Mouse (Mus musculus): Measurements from ENCODE around the gene Srxn1. TPM values are rescaled to one million over a fixed set of nuclear protein-coding genes. Genes with fewer than 3 reads are reported as not detected.

Gene Srxn1
- total and polyA plus RNA-seq, 2 experiments from 2014 or later, result 24.5 to 24.8 TPM

DNA sequence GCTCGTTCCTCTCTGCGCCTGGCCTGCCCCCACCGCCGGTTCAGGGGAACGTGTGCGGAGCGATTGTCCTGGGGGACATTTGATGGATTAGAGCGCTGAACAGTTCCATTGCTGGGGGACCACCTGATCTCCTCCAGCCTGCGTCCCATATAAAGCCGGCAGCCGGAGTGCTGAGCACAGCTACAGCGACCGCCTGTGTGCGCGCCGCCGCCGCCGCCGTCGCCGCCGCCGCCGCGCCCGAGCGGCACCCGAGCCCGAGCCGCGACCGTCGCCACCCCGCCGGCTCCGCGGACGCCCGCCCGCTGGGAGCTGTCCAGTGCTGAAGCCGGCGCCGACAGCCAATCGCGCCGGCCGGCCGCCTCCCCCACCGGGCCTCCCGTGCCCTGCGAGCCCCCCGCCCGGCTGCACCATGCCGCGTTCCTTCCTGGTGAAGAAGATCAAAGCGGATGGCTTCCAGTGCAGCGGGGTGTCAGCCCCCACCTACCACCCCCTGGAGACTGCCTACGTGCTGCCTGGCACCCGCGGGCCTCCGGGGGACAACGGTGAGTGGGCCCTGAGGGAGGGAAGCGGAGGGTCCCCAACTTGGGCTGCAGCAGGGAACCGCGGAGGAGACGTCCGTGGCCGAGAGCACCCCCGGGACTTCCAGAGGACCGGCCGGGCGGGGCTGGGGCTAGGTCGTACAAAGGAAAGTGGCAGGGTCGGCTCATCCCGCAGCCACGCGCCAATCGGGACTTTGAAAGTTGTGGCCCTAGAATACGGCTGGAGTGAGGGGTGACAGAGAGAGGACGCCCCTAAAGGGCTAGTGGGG, 23.5 kb upstream of the Srxn1 start:
- TF ChIP-seq CTCF (IDR thresholded peaks at IDR 0.05), result no peak
- Histone ChIP-seq H3K4me1 (ENCODE audit: insufficient read depth, low read length) (peaks cover 31% of the 10 kb centered on the region), H3K9ac (replicated peaks; ENCODE audit: low read length, poor library complexity, severe bottlenecking) (peak overlapping the region; percentile 75)

DNA sequence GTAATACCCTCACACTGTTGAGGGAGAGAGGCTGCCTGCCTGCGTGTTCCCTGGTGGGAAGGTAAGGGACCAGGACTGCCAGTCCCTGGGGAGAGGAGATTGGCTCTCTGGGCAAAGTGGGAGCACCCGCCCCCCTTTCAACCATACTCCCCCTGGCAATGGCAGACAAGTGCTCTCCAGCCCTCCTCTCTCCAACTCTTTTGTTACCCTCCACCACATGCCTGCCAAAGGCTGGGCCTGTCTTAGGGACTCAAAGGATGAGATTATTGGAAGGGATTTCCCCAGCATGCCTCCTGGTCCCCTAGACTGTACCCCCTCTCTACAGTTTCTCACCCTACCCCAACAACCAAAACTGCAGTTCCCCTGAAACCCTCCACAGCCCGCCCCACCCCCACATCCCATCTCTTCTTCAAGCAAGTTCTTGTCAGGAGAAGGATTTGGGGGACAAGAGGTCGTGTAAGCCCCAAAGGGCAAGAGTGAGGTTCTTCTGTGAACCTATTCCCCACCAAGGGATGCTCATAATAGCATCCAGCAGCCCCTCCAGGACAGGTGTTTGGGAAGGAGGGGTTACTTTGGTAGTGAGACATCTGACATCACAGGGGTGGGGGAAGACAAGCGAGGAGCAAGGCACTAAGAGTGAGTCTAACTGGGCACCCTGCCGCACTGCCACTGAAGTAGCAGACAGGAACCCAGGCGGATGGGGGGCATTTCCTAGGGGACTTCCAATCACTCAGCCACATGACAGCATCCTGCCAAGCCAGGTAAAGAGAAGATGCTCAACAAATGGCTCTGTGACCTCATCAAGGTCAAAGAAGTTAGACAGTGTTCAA, 22.6 kb upstream of the Srxn1 start:
- Histone ChIP-seq H3K4me1 (ENCODE audit: insufficient read depth, low read length) (peaks cover 34% of the 10 kb centered on the region), H3K9me3 (ENCODE audit: low read length) (no peaks in the 10 kb centered on the region), H3K36me3 (ENCODE audit: insufficient read depth, low read length) (no peaks in the 10 kb centered on the region), H3K4me2 (ENCODE audit: low read depth, low read length, poor library complexity, severe bottlenecking) (peak overlapping the region; percentile 91), H3K27ac (ENCODE audit: low read depth, low read length) (peak overlapping the region; percentile 81), H3K27me3 (ENCODE audit: insufficient read depth, low read length) (no peaks in the 10 kb centered on the region), H3K9ac (replicated peaks; ENCODE audit: low read length, poor library complexity, severe bottlenecking) (peak overlapping the region; percentile 75), H3K4me3 (ENCODE audit: low read depth, low read length) (peak overlapping the region; percentile 81)
- TF ChIP-seq CTCF (IDR thresholded peaks at IDR 0.05), result no peak
- ATAC-seq (ENCODE audit: low FRiP score) (0 out of 2 replicates have a peak, but pooled peaks have one; percentile 18), DNase-seq (ENCODE audit: low spot score) (no peak)
- WGBS, result 11% methylated on average over 6 of the region's 7 CpGs

More for the DNA sequence above, 23.5 kb upstream of the Srxn1 start:
- Histone ChIP-seq H3K9me3 (ENCODE audit: low read length) (no peaks in the 10 kb centered on the region), H3K27ac (ENCODE audit: low read depth, low read length) (peak overlapping the region; percentile 81), H3K36me3 (ENCODE audit: insufficient read depth, low read length) (no peaks in the 10 kb centered on the region), H3K4me2 (ENCODE audit: low read depth, low read length, poor library complexity, severe bottlenecking) (peak overlapping the region; percentile 91), H3K27me3 (ENCODE audit: insufficient read depth, low read length) (no peaks in the 10 kb centered on the region), H3K4me3 (ENCODE audit: low read depth, low read length) (peak overlapping the region; percentile 81)
- WGBS, result under 1% methylated on average over 38 of the region's 81 CpGs
- ATAC-seq (ENCODE audit: low FRiP score) (peak; percentile 73), DNase-seq (ENCODE audit: low spot score) (peak; percentile 82)

DNA sequence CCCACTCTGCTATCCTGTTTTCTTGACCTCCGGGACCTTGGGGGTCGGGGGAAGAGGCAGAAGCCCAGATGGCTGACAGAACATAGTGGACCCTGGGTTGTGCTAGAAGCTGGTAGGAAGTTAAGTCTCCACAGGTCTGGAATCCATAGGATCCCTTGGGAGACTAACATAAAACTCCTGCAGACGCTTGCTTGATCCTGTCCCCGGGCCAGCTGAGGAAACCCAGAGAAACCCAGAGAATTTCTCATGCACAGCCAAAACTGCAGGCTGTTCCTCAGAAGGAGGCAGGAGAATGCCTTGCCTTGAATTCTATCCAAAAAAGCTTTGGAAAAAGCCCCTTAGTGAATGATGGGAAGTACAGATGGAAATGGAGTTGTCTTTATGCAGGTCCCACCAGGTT, 21.9 kb upstream of the Srxn1 start:
- H3K4me3 ChIP-seq (ENCODE audit: low read depth, low read length), result peak overlapping the region; percentile 81
- no peaks in the 10 kb centered on the region for H3K36me3 ChIP-seq (ENCODE audit: insufficient read depth, low read length)
- no peaks in the 10 kb centered on the region for H3K27me3 ChIP-seq (ENCODE audit: insufficient read depth, low read length)
- H3K27ac ChIP-seq (ENCODE audit: low read depth, low read length), result peak overlapping the region; percentile 28; the same call in 1 of the 2 replicates
- no peak for TF ChIP-seq CTCF (IDR thresholded peaks at IDR 0.05)
- H3K9ac ChIP-seq (replicated peaks; ENCODE audit: low read length, poor library complexity, severe bottlenecking), result 0 out of 2 replicates have a peak overlapping the region, but pooled peaks have one; percentile 75
- no peaks in the 10 kb centered on the region for H3K9me3 ChIP-seq (ENCODE audit: low read length)
- 60% methylated on average over 4 of the region's 4 CpGs for WGBS
- peak overlapping the region; percentile 91 for H3K4me2 ChIP-seq (ENCODE audit: low read depth, low read length, poor library complexity, severe bottlenecking)
- DNase-seq (ENCODE audit: low spot score) (no peak), ATAC-seq (ENCODE audit: low FRiP score) (no peak)
- H3K4me1 ChIP-seq (ENCODE audit: insufficient read depth, low read length), result peaks cover 34% of the 10 kb centered on the region

DNA sequence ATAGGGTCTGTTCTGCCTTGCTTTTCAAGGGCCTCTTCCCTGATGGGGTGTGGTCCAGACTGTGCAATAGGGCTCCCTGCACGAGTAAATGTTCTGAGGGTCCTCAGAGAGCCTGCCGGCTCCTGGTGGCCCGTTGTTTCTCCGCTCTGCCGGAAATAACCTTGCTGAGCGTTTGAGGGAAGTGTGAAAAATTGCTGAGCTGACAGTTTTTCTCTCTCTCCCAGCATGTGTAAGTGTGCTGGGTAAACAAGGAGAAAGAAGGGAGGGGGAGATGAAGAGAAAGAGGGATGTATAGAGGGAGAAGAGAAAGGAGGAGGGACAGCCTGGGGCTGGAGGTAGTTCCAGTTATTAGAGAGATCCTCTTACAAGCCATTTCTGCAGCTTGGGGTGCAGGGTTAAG, 21.0 kb upstream of the Srxn1 start:
- H3K36me3 ChIP-seq (ENCODE audit: insufficient read depth, low read length), result no peaks in the 10 kb centered on the region
- no peak for TF ChIP-seq CTCF (IDR thresholded peaks at IDR 0.05)
- ATAC-seq (ENCODE audit: low FRiP score), result no peak
- H3K27me3 ChIP-seq (ENCODE audit: insufficient read depth, low read length), result no peaks in the 10 kb centered on the region
- H3K4me2 ChIP-seq (ENCODE audit: low read depth, low read length, poor library complexity, severe bottlenecking), result peak overlapping the region; percentile 91
- H3K4me3 ChIP-seq (ENCODE audit: low read depth, low read length), result peak overlapping the region; percentile 81
- H3K27ac ChIP-seq (ENCODE audit: low read depth, low read length), result no peak overlapping the region; the same call in 1 of the 2 replicates
- DNase-seq (ENCODE audit: low spot score), result no peak
- H3K9ac ChIP-seq (replicated peaks; ENCODE audit: low read length, poor library complexity, severe bottlenecking), result peak overlapping the region; percentile 51; the same call in 1 of the 2 replicates
- WGBS, result 14% methylated on average over 6 of the region's 6 CpGs
- H3K9me3 ChIP-seq (ENCODE audit: low read length), result no peaks in the 10 kb centered on the region
- H3K4me1 ChIP-seq (ENCODE audit: insufficient read depth, low read length), result peaks cover 34% of the 10 kb centered on the region

DNA sequence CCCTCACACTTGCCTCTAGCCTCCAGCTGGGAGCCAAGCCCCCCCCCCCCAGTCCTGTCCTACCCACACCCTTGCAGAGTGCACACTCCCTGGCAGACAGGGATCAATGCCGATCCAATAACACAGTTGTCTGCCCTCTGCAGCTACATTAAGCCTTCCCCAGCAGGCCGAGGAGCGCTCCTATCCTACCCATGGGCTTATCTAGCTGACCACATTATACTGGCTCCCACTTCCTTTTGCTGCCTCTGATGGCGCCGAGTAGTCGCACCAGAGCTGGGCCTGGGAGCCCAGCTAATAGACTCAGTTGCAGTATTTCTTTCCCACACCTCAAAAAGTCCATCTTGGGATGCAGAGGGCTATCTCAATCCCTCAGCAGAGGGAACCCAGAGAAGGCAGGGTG, 19.9 kb upstream of the Srxn1 start:
- Histone ChIP-seq H3K9ac (replicated peaks; ENCODE audit: low read length, poor library complexity, severe bottlenecking) (no peak overlapping the region; the same call in 1 of the 2 replicates), H3K4me1 (ENCODE audit: insufficient read depth, low read length) (peaks cover 29% of the 10 kb centered on the region), H3K27me3 (ENCODE audit: insufficient read depth, low read length) (no peaks in the 10 kb centered on the region), H3K27ac (ENCODE audit: low read depth, low read length) (peak overlapping the region; percentile 6; the same call in 1 of the 2 replicates), H3K4me3 (ENCODE audit: low read depth, low read length) (no peak overlapping the region), H3K9me3 (ENCODE audit: low read length) (no peaks in the 10 kb centered on the region), H3K36me3 (ENCODE audit: insufficient read depth, low read length) (no peaks in the 10 kb centered on the region), H3K4me2 (ENCODE audit: low read depth, low read length, poor library complexity, severe bottlenecking) (0 out of 2 replicates have a peak overlapping the region, but pooled peaks have one; percentile 91)
- DNase-seq (ENCODE audit: low spot score) (no peak), ATAC-seq (ENCODE audit: low FRiP score) (no peak)
- no peak for TF ChIP-seq CTCF (IDR thresholded peaks at IDR 0.05)
- WGBS, result 76% methylated on average over 6 of the region's 6 CpGs

All from midbrain, postnatal 0 days (tissue).